ENCODE assay signal across 9 mouse cellular contexts in genomic region chr12:81182073-81182472, GRCm38 (mm10).
DNase-seq lines count a peak whose midpoint lies in the region; ATAC-seq lines count a peak whose summit lies in the region.
"Had no signal": no experiment of that assay in that cellular context is flagged by ENCODE, and none has a peak within 500 bp of the region (broad histone marks: within the 10 kb centered on the region; RNA-seq: fewer than 3 reads in every experiment).

No protein-coding gene starts in this region.

- WGBS in hindbrain, embryonic 11.5 days: 58% methylated on average over 3 of the region's 3 CpGs
- WGBS in hindbrain, embryonic 12.5 days: 71% methylated on average over 3 of the region's 3 CpGs
- 52% methylated on average over 3 of the region's 3 CpGs for WGBS in embryonic facial prominence, embryonic 11.5 days

- H3K27me3 ChIP-seq in hindbrain, embryonic 11.5 days (ENCODE audit: control insufficient read depth, insufficient read depth, low read length): no peaks in the 10 kb centered on the region
- H3K27me3 ChIP-seq in hindbrain, embryonic 12.5 days: no peaks in the 10 kb centered on the region
- no peaks in the 10 kb centered on the region for H3K27me3 ChIP-seq in embryonic facial prominence, embryonic 11.5 days (ENCODE audit: control insufficient read depth, insufficient read depth, low read length)
- no peaks in the 10 kb centered on the region for H3K27me3 ChIP-seq in splenic B cell, adult 2 months (ENCODE audit: control insufficient read depth, insufficient read depth, low read length, poor library complexity, severe bottlenecking)
- H3K27me3 ChIP-seq: lung, embryonic 15.5 days had no signal

- no peak overlapping the region for H3K4me3 ChIP-seq in hindbrain, embryonic 11.5 days (ENCODE audit: low read depth, low read length)
- H3K4me3 ChIP-seq in hindbrain, embryonic 12.5 days: no peak overlapping the region
- no peak overlapping the region for H3K4me3 ChIP-seq in embryonic facial prominence, embryonic 11.5 days (ENCODE audit: low read depth, low read length)
- H3K4me3 ChIP-seq: lung, embryonic 15.5 days had no signal

- intact Hi-C loops in heart, postnatal 25 days (cut with DNase I): loop anchor here (1.0 kb wide), 1 partner anchor 200 kb away; no protein-coding TSS in a partner anchor

- no peaks in the 10 kb centered on the region for H3K4me1 ChIP-seq in hindbrain, embryonic 11.5 days (replicated peaks; ENCODE audit: control insufficient read depth, insufficient read depth, low read length)
- H3K4me1 ChIP-seq in hindbrain, embryonic 12.5 days: no peaks in the 10 kb centered on the region
- no peaks in the 10 kb centered on the region for H3K4me1 ChIP-seq in embryonic facial prominence, embryonic 11.5 days (ENCODE audit: control insufficient read depth, insufficient read depth, low read length)
- H3K4me1 ChIP-seq: lung, embryonic 15.5 days had no signal

- no peak for ATAC-seq in hindbrain, embryonic 11.5 days (ENCODE audit: low FRiP score)
- no peak for ATAC-seq in hindbrain, embryonic 12.5 days (ENCODE audit: low FRiP score)
- ATAC-seq in embryonic facial prominence, embryonic 11.5 days (replicated peaks; ENCODE audit: insufficient number of reproducible peaks, low FRiP score, low TSS enrichment, low read depth): no peak

- no peak overlapping the region for H3K4me2 ChIP-seq in hindbrain, embryonic 11.5 days (replicated peaks; ENCODE audit: low read depth, low read length)
- no peak overlapping the region for H3K4me2 ChIP-seq in hindbrain, embryonic 12.5 days (replicated peaks)
- no peak overlapping the region for H3K4me2 ChIP-seq in embryonic facial prominence, embryonic 11.5 days (ENCODE audit: low read depth, low read length)
- H3K4me2 ChIP-seq: lung, embryonic 15.5 days had no signal

- H3K36me3 ChIP-seq in hindbrain, embryonic 11.5 days (ENCODE audit: control insufficient read depth, insufficient read depth, low read length): no peaks in the 10 kb centered on the region
- H3K36me3 ChIP-seq in hindbrain, embryonic 12.5 days: peaks cover 8% of the 10 kb centered on the region; the same call in 1 of the 2 replicates
- no peaks in the 10 kb centered on the region for H3K36me3 ChIP-seq in embryonic facial prominence, embryonic 11.5 days (replicated peaks; ENCODE audit: control insufficient read depth, insufficient read depth, low read depth, low read length)
- no peaks in the 10 kb centered on the region for H3K36me3 ChIP-seq in splenic B cell, adult 2 months (ENCODE audit: control insufficient read depth, insufficient read depth, low read length, poor library complexity, severe bottlenecking)
- H3K36me3 ChIP-seq: lung, embryonic 15.5 days had no signal

- no peak overlapping the region for H3K9ac ChIP-seq in hindbrain, embryonic 11.5 days (ENCODE audit: low read depth, low read length)
- no peak overlapping the region for H3K9ac ChIP-seq in hindbrain, embryonic 12.5 days
- H3K9ac ChIP-seq in embryonic facial prominence, embryonic 11.5 days (replicated peaks; ENCODE audit: low read length): no peak overlapping the region
- H3K9ac ChIP-seq: lung, embryonic 15.5 days had no signal

- no peak overlapping the region for H3K27ac ChIP-seq in hindbrain, embryonic 11.5 days (ENCODE audit: low read depth, low read length)
- H3K27ac ChIP-seq in hindbrain, embryonic 12.5 days: no peak overlapping the region
- H3K27ac ChIP-seq in embryonic facial prominence, embryonic 11.5 days (replicated peaks; ENCODE audit: low read depth, low read length): no peak overlapping the region
- H3K27ac ChIP-seq: lung, embryonic 15.5 days had no signal

- H3K9me3 ChIP-seq in hindbrain, embryonic 11.5 days (ENCODE audit: control insufficient read depth, low read length): no peaks in the 10 kb centered on the region
- H3K9me3 ChIP-seq in hindbrain, embryonic 12.5 days (replicated peaks): no peaks in the 10 kb centered on the region
- no peaks in the 10 kb centered on the region for H3K9me3 ChIP-seq in embryonic facial prominence, embryonic 11.5 days (replicated peaks; ENCODE audit: control insufficient read depth, low read length)
- H3K9me3 ChIP-seq: lung, embryonic 15.5 days had no signal

- peak; percentile 84 for DNase-seq in hindbrain, embryonic 11.5 days (ENCODE audit: low spot score)
- peak; percentile 74 for DNase-seq in adrenal gland, postnatal 36 days
- peak; percentile 75 for DNase-seq in embryonic facial prominence, embryonic 11.5 days (ENCODE audit: low spot score)
- DNase-seq in heart, postnatal 25 days (ENCODE audit: low spot score): peak; percentile 20
- DNase-seq in layer of hippocampus, postnatal 14 days (ENCODE audit: low spot score in 2 of 2): peak; percentile 44 to 60
- peak; percentile 66 for DNase-seq in mesoderm, embryonic 11.5 days (ENCODE audit: low read depth, low spot score)
- DNase-seq in splenic B cell, adult 2 months (ENCODE audit: low read depth, low spot score): peak; percentile 63

Comparison
In these comparisons a context has a peak if more than half of its experiments do, and no peak if none do; other contexts are left out.
1. DNase-seq: peak in every context shown above with its lines; median percentile 84 in hindbrain, embryonic 11.5 days; 75 in embryonic facial prominence, embryonic 11.5 days; 74 in adrenal gland, postnatal 36 days; 66 in mesoderm, embryonic 11.5 days; 63 in splenic B cell, adult 2 months; 52 in layer of hippocampus, postnatal 14 days; 20 in heart, postnatal 25 days.